Mouse (Mus musculus) stomach, embryonic 15.5 days (tissue): ENCODE data around the gene Pxt1. TPM values are rescaled to one million over a fixed set of nuclear protein-coding genes. Genes with fewer than 3 reads are reported as not detected.

Source experiments
- ATAC-seq: fragments of 200-750 bp; cut with Nextera tagmentation; 2 replicates; pipeline ENCODE4 v1.8.0; 2017; ENCODE audit warnings: low read depth, moderate number of reproducible peaks, moderate TSS enrichment; ENCODE audit not compliant: insufficient read depth, low FRiP score
- H3K27ac ChIP-seq: fragments of 300-500 bp; sonication (generic); 2 replicates; pipeline ENCODE4 v1.5.1; 2015; ENCODE audit warnings: mild to moderate bottlenecking, inconsistent platforms
- H3K27me3 ChIP-seq: fragments of 300-500 bp; sonication (generic); replicated peaks from 2 replicates; pipeline ENCODE4 v1.6.1; 2015; ENCODE audit warnings: inconsistent platforms
- H3K36me3 ChIP-seq: fragments of 300-500 bp; sonication (generic); 2 replicates; pipeline ENCODE4 v1.6.1; 2015; ENCODE audit warnings: inconsistent platforms
- H3K4me1 ChIP-seq: fragments of 300-500 bp; sonication (generic); 2 replicates; pipeline ENCODE4 v1.6.1; 2015; ENCODE audit warnings: inconsistent platforms
- H3K4me2 ChIP-seq: fragments of 300-500 bp; sonication (generic); 2 replicates; pipeline ENCODE4 v1.6.1; 2015; ENCODE audit warnings: mild to moderate bottlenecking, inconsistent platforms
- H3K4me3 ChIP-seq: fragments of 300-500 bp; sonication (generic); replicated peaks from 2 replicates; pipeline ENCODE4 v1.5.1; 2015; ENCODE audit warnings: inconsistent platforms
- H3K9ac ChIP-seq: fragments of 300-500 bp; sonication (generic); 2 replicates; pipeline ENCODE4 v1.6.1; 2015; ENCODE audit warnings: inconsistent platforms
- H3K9me3 ChIP-seq: fragments of 300-500 bp; sonication (generic); 2 replicates; pipeline ENCODE4 v1.6.1; 2016; ENCODE audit warnings: inconsistent platforms
- WGBS: fragments of 180-500 bp; shearing (Covaris S2); methylation state at CpG from one replicate; pipeline ENCODE4 v1.1.7; 2015; 5-methylcytosine and 5-hydroxymethylcytosine counted together
- polyA plus RNA-seq: library from polyadenylated mRNA; unstranded; fragments of >200 nt; fragmentation: Nextera tagmentation; extraction: Ambion mirVana; gene quantifications from 2 replicates; pipeline ENCODE4 v1.2.1, GENCODE M21; 2015

Gene Pxt1
- polyA plus RNA-seq, 1 experiment from 2014 or later = not detected

- WGBS = 45% methylated on average over 15 of the region's 15 CpGs
- ATAC-seq = no peak
These were observed 16.6 kb downstream of the Pxt1 start for GRCm38 (mm10) chr17:28926866-28927635.

GRCm38 (mm10) chr17:28926380-28926779 is 17.3 kb downstream of the Pxt1 start:
- H3K4me1 ChIP-seq = peaks cover 10% of the 10 kb centered on the region
- H3K4me2 ChIP-seq = 0 out of 2 replicates have a peak overlapping the region, but pooled peaks have one; percentile 10
- H3K27me3 ChIP-seq = no peaks in the 10 kb centered on the region
- H3K27ac ChIP-seq = no peak overlapping the region
- no peaks in the 10 kb centered on the region for H3K36me3 ChIP-seq
- 15% methylated on average over 13 of the region's 13 CpGs for WGBS
- H3K9me3 ChIP-seq = no peaks in the 10 kb centered on the region
- no peak overlapping the region for H3K9ac ChIP-seq
- ATAC-seq = no peak
- no peak overlapping the region for H3K4me3 ChIP-seq

More at GRCm38 (mm10) chr17:28926866-28927635, 16.6 kb downstream of the Pxt1 start:
- no peak overlapping the region for H3K27ac ChIP-seq
- H3K4me3 ChIP-seq = no peak overlapping the region
- no peaks in the 10 kb centered on the region for H3K36me3 ChIP-seq
- no peaks in the 10 kb centered on the region for H3K27me3 ChIP-seq
- no peak overlapping the region for H3K9ac ChIP-seq
- H3K9me3 ChIP-seq = no peaks in the 10 kb centered on the region
- H3K4me2 ChIP-seq = no peak overlapping the region
- peaks cover 10% of the 10 kb centered on the region for H3K4me1 ChIP-seq

GRCm38 (mm10) chr17:28924957-28925595 is 18.6 kb downstream of the Pxt1 start:
- no peak for ATAC-seq
- H3K36me3 ChIP-seq = no peaks in the 10 kb centered on the region
- peaks cover under 1% of the 10 kb centered on the region for H3K4me1 ChIP-seq
- H3K9ac ChIP-seq = no peak overlapping the region
- H3K27ac ChIP-seq = no peak overlapping the region
- 78% methylated on average over 8 of the region's 8 CpGs for WGBS
- H3K27me3 ChIP-seq = no peaks in the 10 kb centered on the region
- H3K4me2 ChIP-seq = no peak overlapping the region
- no peak overlapping the region for H3K4me3 ChIP-seq
- H3K9me3 ChIP-seq = no peaks in the 10 kb centered on the region

- Histone ChIP-seq H3K27ac (no peak overlapping the region), H3K9me3 (no peaks in the 10 kb centered on the region), H3K4me2 (no peak overlapping the region), H3K36me3 (no peaks in the 10 kb centered on the region), H3K4me3 (no peak overlapping the region), H3K4me1 (no peaks in the 10 kb centered on the region), H3K9ac (no peak overlapping the region), H3K27me3 (no peaks in the 10 kb centered on the region)
- 52% methylated on average over 6 of the region's 6 CpGs for WGBS
- ATAC-seq = no peak
These were observed 21.5 kb downstream of the Pxt1 start for GRCm38 (mm10) chr17:28922096-28922495.

- no peak overlapping the region for H3K4me2 ChIP-seq
- WGBS = 67% methylated on average over 8 of the region's 8 CpGs
- no peak overlapping the region for H3K9ac ChIP-seq
- H3K36me3 ChIP-seq = no peaks in the 10 kb centered on the region
- H3K4me3 ChIP-seq = no peak overlapping the region
- no peaks in the 10 kb centered on the region for H3K27me3 ChIP-seq
- no peaks in the 10 kb centered on the region for H3K4me1 ChIP-seq
- H3K27ac ChIP-seq = no peak overlapping the region
- ATAC-seq = no peak
- no peaks in the 10 kb centered on the region for H3K9me3 ChIP-seq
These were observed 22.6 kb downstream of the Pxt1 start for GRCm38 (mm10) chr17:28921086-28921485.

GRCm38 (mm10) chr17:28916520-28916919 is 27.1 kb downstream of the Pxt1 start:
- Histone ChIP-seq H3K27me3 (no peaks in the 10 kb centered on the region), H3K4me3 (no peak overlapping the region), H3K9ac (no peak overlapping the region), H3K9me3 (no peaks in the 10 kb centered on the region), H3K27ac (no peak overlapping the region), H3K4me2 (no peak overlapping the region), H3K36me3 (no peaks in the 10 kb centered on the region), H3K4me1 (no peaks in the 10 kb centered on the region)
- WGBS = 84% methylated on average over 1 of the region's 1 CpGs
- no peak for ATAC-seq

- no peak within 1 kb of the TSS for H3K4me3 ChIP-seq
- no peak for ATAC-seq
- no peak within 1 kb of the TSS for H3K27ac ChIP-seq
- no peaks in the 10 kb centered on the region for H3K4me1 ChIP-seq
- no peak within 1 kb of the TSS for H3K4me2 ChIP-seq
- H3K9me3 ChIP-seq = no peaks in the 10 kb centered on the region
- no peak within 1 kb of the TSS for H3K9ac ChIP-seq
- no peaks in the 10 kb centered on the region for H3K27me3 ChIP-seq
- H3K36me3 ChIP-seq = no peaks in the 10 kb centered on the region
- 67% methylated on average over 12 of the region's 12 CpGs for WGBS
These were observed 28.5 kb downstream of the Pxt1 start, which contains the start of gene 4930539E08Rik for GRCm38 (mm10) chr17:28915060-28915628. TSS of gene 4930539E08Rik (minus strand) at chr17:28915324.

- WGBS = 62% methylated on average over 6 of the region's 6 CpGs
- no peak overlapping the region for H3K4me2 ChIP-seq
- H3K36me3 ChIP-seq = no peaks in the 10 kb centered on the region
- H3K9ac ChIP-seq = no peak overlapping the region
- ATAC-seq = no peak
- H3K4me1 ChIP-seq = no peaks in the 10 kb centered on the region
- H3K27me3 ChIP-seq = no peaks in the 10 kb centered on the region
- no peak overlapping the region for H3K4me3 ChIP-seq
- no peak overlapping the region for H3K27ac ChIP-seq
- H3K9me3 ChIP-seq = no peaks in the 10 kb centered on the region
These were observed 29.7 kb downstream of the Pxt1 start for GRCm38 (mm10) chr17:28913940-28914339.

- Histone ChIP-seq H3K27ac (no peak overlapping the region), H3K36me3 (no peaks in the 10 kb centered on the region), H3K4me3 (no peak overlapping the region), H3K27me3 (no peaks in the 10 kb centered on the region), H3K9ac (no peak overlapping the region), H3K4me1 (no peaks in the 10 kb centered on the region), H3K4me2 (no peak overlapping the region), H3K9me3 (no peaks in the 10 kb centered on the region)
- WGBS = 39% methylated on average over 5 of the region's 5 CpGs
- ATAC-seq = no peak
These were observed 30.4 kb downstream of the Pxt1 start for GRCm38 (mm10) chr17:28913200-28913599.

GRCm38 (mm10) chr17:28910139-28910538 is 33.5 kb downstream of the Pxt1 start:
- no peak for ATAC-seq
- H3K4me3 ChIP-seq = no peak overlapping the region
- peak overlapping the region; percentile 51; the same call in 1 of the 2 replicates for H3K4me2 ChIP-seq
- H3K27me3 ChIP-seq = no peaks in the 10 kb centered on the region
- H3K36me3 ChIP-seq = no peaks in the 10 kb centered on the region
- 30% methylated on average over 7 of the region's 7 CpGs for WGBS
- no peak overlapping the region for H3K27ac ChIP-seq
- H3K9ac ChIP-seq = no peak overlapping the region
- H3K4me1 ChIP-seq = no peaks in the 10 kb centered on the region
- no peaks in the 10 kb centered on the region for H3K9me3 ChIP-seq

GRCm38 (mm10) chr17:28909252-28909941 is 34.2 kb downstream of the Pxt1 start:
- Histone ChIP-seq H3K27ac (no peak overlapping the region), H3K4me1 (no peaks in the 10 kb centered on the region), H3K9me3 (no peaks in the 10 kb centered on the region), H3K4me3 (peak overlapping the region; percentile 22), H3K36me3 (no peaks in the 10 kb centered on the region), H3K9ac (no peak overlapping the region), H3K4me2 (peak overlapping the region; percentile 51), H3K27me3 (no peaks in the 10 kb centered on the region)
- 10% methylated on average over 27 of the region's 29 CpGs for WGBS
- ATAC-seq = no peak

GRCm38 (mm10) chr17:28907959-28908358 is 35.7 kb downstream of the Pxt1 start:
- H3K4me2 ChIP-seq = no peak overlapping the region
- WGBS = 79% methylated on average over 7 of the region's 7 CpGs
- no peaks in the 10 kb centered on the region for H3K4me1 ChIP-seq
- no peak overlapping the region for H3K9ac ChIP-seq
- H3K36me3 ChIP-seq = no peaks in the 10 kb centered on the region
- H3K27ac ChIP-seq = no peak overlapping the region
- ATAC-seq = no peak
- no peaks in the 10 kb centered on the region for H3K9me3 ChIP-seq
- no peak overlapping the region for H3K4me3 ChIP-seq
- no peaks in the 10 kb centered on the region for H3K27me3 ChIP-seq
